Mouse (Mus musculus) neural tube, embryonic 14.5 days (tissue): Measurements from ENCODE around the gene Ptges3l. TPM values are rescaled to one million over a fixed set of nuclear protein-coding genes. Genes with fewer than 3 reads are reported as not detected.
"Not testable (repeated sequence)": the region's sequence is repeated elsewhere in the genome, so short reads cannot be mapped to it uniquely, and the experiment has no call there.

Experiments used
- ATAC-seq: fragments of 200-750 bp; cut with Nextera tagmentation; 2 replicates; pipeline ENCODE4 v1.8.0; 2017; ENCODE audit warnings: low read depth, mild to moderate bottlenecking, moderate TSS enrichment, moderate library complexity
- H3K27ac ChIP-seq: fragments of 300-500 bp; sonication (generic); 2 replicates; pipeline ENCODE4 v1.5.1; 2014; ENCODE audit warnings: low read depth, mild to moderate bottlenecking, control low read depth, low read length, moderate library complexity, mixed read lengths
- H3K27me3 ChIP-seq: fragments of 300-500 bp; sonication (generic); 2 replicates; pipeline ENCODE4 v1.6.1; 2014; ENCODE audit warnings: low read length; ENCODE audit not compliant: control insufficient read depth, insufficient read depth
- H3K36me3 ChIP-seq: fragments of 300-500 bp; sonication (generic); 2 replicates; pipeline ENCODE4 v1.6.1; 2014; ENCODE audit warnings: low read length, mixed read lengths; ENCODE audit not compliant: control insufficient read depth, insufficient read depth
- H3K4me1 ChIP-seq: fragments of 300-500 bp; sonication (generic); 2 replicates; pipeline ENCODE4 v1.6.1; 2014; ENCODE audit warnings: low read length; ENCODE audit not compliant: control insufficient read depth, insufficient read depth
- H3K4me2 ChIP-seq: fragments of 300-500 bp; sonication (generic); 2 replicates; pipeline ENCODE4 v1.6.1; 2014; ENCODE audit warnings: mild to moderate bottlenecking, low read depth, low read length, control low read depth
- H3K4me3 ChIP-seq: fragments of 300-500 bp; sonication (generic); 2 replicates; pipeline ENCODE4 v1.5.1; 2014; ENCODE audit warnings: low read depth, low read length, control low read depth, mixed read lengths
- H3K9ac ChIP-seq: fragments of 300-500 bp; sonication (generic); replicated peaks from 2 replicates; pipeline ENCODE4 v1.6.1; 2014; ENCODE audit warnings: low read depth, mild to moderate bottlenecking, control low read depth, low read length, mixed read lengths
- H3K9me3 ChIP-seq: fragments of 300-500 bp; sonication (generic); 2 replicates; pipeline ENCODE4 v1.6.1; 2016; ENCODE audit warnings: low read length; ENCODE audit not compliant: control insufficient read depth
- WGBS: fragments of 180-500 bp; shearing (Covaris S2); extraction: QIAGEN DNeasy Blood & Tissue Kit; methylation state at CpG from one replicate; pipeline ENCODE4 v1.1.7; 2014; 5-methylcytosine and 5-hydroxymethylcytosine counted together
- polyA plus RNA-seq: library from polyadenylated mRNA; unstranded; fragments of >200 nt; fragmentation: Nextera tagmentation; extraction: Ambion mirVana; gene quantifications from 2 replicates; pipeline ENCODE4 v1.2.1, GENCODE M21; 2014

Gene Ptges3l
- polyA plus RNA-seq, 1 experiment from 2014 or later, result 1.8 TPM

GRCm38 (mm10) chr11:101467477-101468262 lies 42.5 kb upstream of the Ptges3l start:
- Histone ChIP-seq H3K27me3 (no peaks in the 10 kb centered on the region), H3K36me3 (peaks cover under 1% of the 10 kb centered on the region; the same call in 1 of the 2 replicates), H3K9me3 (no peaks in the 10 kb centered on the region), H3K4me1 (peaks cover 32% of the 10 kb centered on the region), H3K9ac (peak overlapping the region; percentile 81), H3K4me3 (peak overlapping the region; percentile 68), H3K4me2 (peak overlapping the region; percentile 86), H3K27ac (peak overlapping the region; percentile 81)
- under 1% methylated on average over 44 of the region's 54 CpGs for WGBS
- ATAC-seq, result peak; percentile 65

- Histone ChIP-seq H3K4me2 (peak overlapping the region; percentile 62; the same call in 1 of the 2 replicates), H3K4me3 (peak overlapping the region; percentile 79), H3K4me1 (peaks cover 37% of the 10 kb centered on the region), H3K36me3 (peaks cover 12% of the 10 kb centered on the region)
- not testable (repeated sequence) for H3K9me3 ChIP-seq, ATAC-seq, H3K9ac ChIP-seq, H3K27me3 ChIP-seq, H3K27ac ChIP-seq
- 69% methylated on average over 5 of the region's 5 CpGs for WGBS
Observed at GRCm38 (mm10) chr11:101466552-101466950, 41.4 kb upstream of the Ptges3l start.

GRCm38 (mm10) chr11:101465869-101466551 lies 40.9 kb upstream of the Ptges3l start, which contains the start of gene Vat1:
Vat1 (minus strand) TSS chr11:101466230.
- H3K9me3 ChIP-seq, result no peaks in the 10 kb centered on the region
- peaks cover 37% of the 10 kb centered on the region for H3K4me1 ChIP-seq
- H3K36me3 ChIP-seq, result peaks cover 14% of the 10 kb centered on the region
- peak; percentile 74 for ATAC-seq
- H3K4me3 ChIP-seq, result peak within 1 kb of the TSS; percentile 79
- H3K27ac ChIP-seq, result peak within 1 kb of the TSS; percentile 89
- peak within 1 kb of the TSS; percentile 72 for H3K9ac ChIP-seq
- peak within 1 kb of the TSS; percentile 62 for H3K4me2 ChIP-seq
- 2% methylated on average over 56 of the region's 60 CpGs for WGBS
- H3K27me3 ChIP-seq, result no peaks in the 10 kb centered on the region

GRCm38 (mm10) chr11:101465101-101465868 lies 40.2 kb upstream of the Ptges3l start:
- peak; percentile 44 for ATAC-seq
- under 1% methylated on average over 49 of the region's 51 CpGs for WGBS

GRCm38 (mm10) chr11:101464211-101465100 lies 39.3 kb upstream of the Ptges3l start, which contains the start of gene Rnd2:
Rnd2 (plus strand) TSS chr11:101464999.
- Histone ChIP-seq H3K27me3 (no peaks in the 10 kb centered on the region), H3K27ac (peak within 1 kb of the TSS; percentile 89), H3K9ac (peak within 1 kb of the TSS; percentile 72), H3K36me3 (peaks cover 25% of the 10 kb centered on the region), H3K9me3 (no peaks in the 10 kb centered on the region), H3K4me2 (peak within 1 kb of the TSS; percentile 62), H3K4me1 (peaks cover 37% of the 10 kb centered on the region), H3K4me3 (peak within 1 kb of the TSS; percentile 79)
- ATAC-seq, result no peak
- WGBS, result 12% methylated on average over 12 of the region's 12 CpGs

More at GRCm38 (mm10) chr11:101465101-101465868, 40.2 kb upstream of the Ptges3l start:
- H3K9ac ChIP-seq, result peak overlapping the region; percentile 72
- no peaks in the 10 kb centered on the region for H3K27me3 ChIP-seq
- H3K27ac ChIP-seq, result peak overlapping the region; percentile 89
- H3K4me3 ChIP-seq, result peak overlapping the region; percentile 79
- peaks cover 17% of the 10 kb centered on the region for H3K36me3 ChIP-seq
- peaks cover 37% of the 10 kb centered on the region for H3K4me1 ChIP-seq
- peak overlapping the region; percentile 62 for H3K4me2 ChIP-seq
- no peaks in the 10 kb centered on the region for H3K9me3 ChIP-seq

- peaks cover 33% of the 10 kb centered on the region for H3K4me1 ChIP-seq
- H3K4me2 ChIP-seq, result peak overlapping the region; percentile 62; the same call in 1 of the 2 replicates
- WGBS, result 30% methylated on average over 13 of the region's 13 CpGs
- H3K9me3 ChIP-seq, result no peaks in the 10 kb centered on the region
- no peak overlapping the region for H3K4me3 ChIP-seq
- no peak overlapping the region; the same call in 1 of the 2 replicates for H3K9ac ChIP-seq
- no peaks in the 10 kb centered on the region for H3K27me3 ChIP-seq
- no peak overlapping the region for H3K27ac ChIP-seq
- peaks cover 40% of the 10 kb centered on the region for H3K36me3 ChIP-seq
- no peak for ATAC-seq
Observed at GRCm38 (mm10) chr11:101462583-101463440, 37.7 kb upstream of the Ptges3l start.

GRCm38 (mm10) chr11:101462141-101462540 lies 37.0 kb upstream of the Ptges3l start:
- Histone ChIP-seq H3K9me3 (no peaks in the 10 kb centered on the region), H3K9ac (no peak overlapping the region), H3K4me2 (no peak overlapping the region), H3K4me3 (no peak overlapping the region), H3K4me1 (peaks cover 27% of the 10 kb centered on the region), H3K36me3 (peaks cover 47% of the 10 kb centered on the region), H3K27ac (no peak overlapping the region), H3K27me3 (no peaks in the 10 kb centered on the region)
- 67% methylated on average over 14 of the region's 14 CpGs for WGBS
- no peak for ATAC-seq
